Mouse (Mus musculus) intestine, postnatal 0 days (tissue): ENCODE data around the gene Psmd9. TPM values are rescaled to one million over a fixed set of nuclear protein-coding genes. Genes with fewer than 3 reads are reported as not detected.

Experiments
- ATAC-seq: fragments of 200-750 bp; cut with Nextera tagmentation; 2 replicates; pipeline ENCODE4 v1.8.0; 2017; ENCODE audit warnings: mild to moderate bottlenecking, moderate TSS enrichment, moderate library complexity
- H3K27ac ChIP-seq: fragments of 300-500 bp; sonication (generic); 2 replicates; pipeline ENCODE4 v1.5.1; 2014; ENCODE audit warnings: mild to moderate bottlenecking, low read depth, low read length, moderate library complexity
- H3K27me3 ChIP-seq: fragments of 300-500 bp; sonication (generic); replicated peaks from 2 replicates; pipeline ENCODE4 v1.6.1; 2014; ENCODE audit warnings: low read length, mixed read lengths; ENCODE audit not compliant: control insufficient read depth, insufficient read depth
- H3K36me3 ChIP-seq: fragments of 300-500 bp; sonication (generic); 2 replicates; pipeline ENCODE4 v1.6.1; 2014; ENCODE audit warnings: mild to moderate bottlenecking, moderate library complexity; ENCODE audit not compliant: control insufficient read depth, insufficient read depth
- H3K4me1 ChIP-seq: fragments of 300-500 bp; sonication (generic); replicated peaks from 2 replicates; pipeline ENCODE4 v1.6.1; 2014; ENCODE audit warnings: antibody characterized with exemption, low read length, mixed read lengths; ENCODE audit not compliant: control insufficient read depth, insufficient read depth
- H3K4me2 ChIP-seq: fragments of 300-500 bp; sonication (generic); replicated peaks from 2 replicates; pipeline ENCODE4 v1.6.1; 2014; ENCODE audit warnings: low read depth, mild to moderate bottlenecking, moderate library complexity
- H3K4me3 ChIP-seq: fragments of 300-500 bp; sonication (generic); 2 replicates; pipeline ENCODE4 v1.5.1; 2014; ENCODE audit warnings: low read depth, low read length
- H3K9ac ChIP-seq: fragments of 300-500 bp; sonication (generic); 2 replicates; pipeline ENCODE4 v1.6.1; 2014; ENCODE audit warnings: mild to moderate bottlenecking, low read depth, low read length
- H3K9me3 ChIP-seq: fragments of 300-500 bp; sonication (generic); 2 replicates; pipeline ENCODE4 v1.6.1; 2016; ENCODE audit warnings: mixed run types; ENCODE audit not compliant: control insufficient read depth
- CTCF ChIP-seq: sonication (generic); IDR thresholded peaks from 2 replicates; pipeline ENCODE4 v1.5.1; 2016; ENCODE audit warnings: low read depth, mild to moderate bottlenecking, control low read depth, antibody characterized with exemption, moderate library complexity
- WGBS: fragments of 180-500 bp; shearing (Covaris S2); extraction: QIAGEN DNeasy Blood & Tissue Kit; methylation state at CpG from one replicate; pipeline ENCODE4 v1.1.7; 2014; 5-methylcytosine and 5-hydroxymethylcytosine counted together
- polyA plus RNA-seq: library from polyadenylated mRNA; unstranded; fragments of >200 nt; fragmentation: Nextera tagmentation; extraction: Ambion mirVana; gene quantifications from 2 replicates; pipeline ENCODE4 v1.2.1, GENCODE M21; 2015

The Psmd9 gene
- polyA plus RNA-seq, 1 experiment from 2014 or later: 50.9 TPM

GRCm38 (mm10) chr5:123167591-123167990 is 1.6 kb upstream of the Psmd9 start:
- no peak overlapping the region for H3K4me2 ChIP-seq
- ATAC-seq: no peak
- H3K36me3 ChIP-seq: peaks cover 36% of the 10 kb centered on the region
- 74% methylated on average over 5 of the region's 5 CpGs for WGBS
- H3K4me3 ChIP-seq: no peak overlapping the region
- no peak overlapping the region for H3K27ac ChIP-seq
- no peak for TF ChIP-seq CTCF
- no peaks in the 10 kb centered on the region for H3K4me1 ChIP-seq
- H3K27me3 ChIP-seq: no peaks in the 10 kb centered on the region
- H3K9ac ChIP-seq: no peak overlapping the region
- no peaks in the 10 kb centered on the region for H3K9me3 ChIP-seq

GRCm38 (mm10) chr5:123170365-123170764 is 1.2 kb downstream of the Psmd9 start:
- WGBS: 83% methylated on average over 9 of the region's 9 CpGs
- Histone ChIP-seq H3K4me3 (no peak overlapping the region), H3K27me3 (no peaks in the 10 kb centered on the region; the same call in 1 of the 2 replicates), H3K4me1 (no peaks in the 10 kb centered on the region), H3K4me2 (no peak overlapping the region), H3K27ac (no peak overlapping the region), H3K36me3 (peaks cover 15% of the 10 kb centered on the region), H3K9me3 (no peaks in the 10 kb centered on the region), H3K9ac (no peak overlapping the region)
- no peak for TF ChIP-seq CTCF
- ATAC-seq: no peak

GRCm38 (mm10) chr5:123171646-123172350 is 2.6 kb downstream of the Psmd9 start:
- peak; percentile 99 for TF ChIP-seq CTCF
- Histone ChIP-seq H3K9me3 (no peaks in the 10 kb centered on the region), H3K36me3 (peaks cover 1% of the 10 kb centered on the region; the same call in 1 of the 2 replicates), H3K27ac (no peak overlapping the region), H3K4me1 (no peaks in the 10 kb centered on the region), H3K4me2 (peak overlapping the region; percentile 55), H3K4me3 (no peak overlapping the region), H3K9ac (no peak overlapping the region), H3K27me3 (no peaks in the 10 kb centered on the region; the same call in 1 of the 2 replicates)
- ATAC-seq: peak; percentile 75
- 16% methylated on average over 22 of the region's 22 CpGs for WGBS

- Histone ChIP-seq H3K27me3 (no peaks in the 10 kb centered on the region; the same call in 1 of the 2 replicates), H3K9ac (no peak overlapping the region), H3K27ac (no peak overlapping the region), H3K4me2 (no peak overlapping the region), H3K4me1 (no peaks in the 10 kb centered on the region), H3K36me3 (no peaks in the 10 kb centered on the region), H3K4me3 (no peak overlapping the region), H3K9me3 (no peaks in the 10 kb centered on the region)
- WGBS: 92% methylated on average over 5 of the region's 5 CpGs
- no peak for TF ChIP-seq CTCF
- ATAC-seq: no peak
Measured at GRCm38 (mm10) chr5:123178792-123179191, 9.6 kb downstream of the Psmd9 start.

- Histone ChIP-seq H3K9ac (no peak overlapping the region), H3K4me3 (no peak overlapping the region), H3K9me3 (no peaks in the 10 kb centered on the region), H3K27me3 (no peaks in the 10 kb centered on the region), H3K27ac (no peak overlapping the region), H3K4me2 (no peak overlapping the region), H3K4me1 (no peaks in the 10 kb centered on the region), H3K36me3 (no peaks in the 10 kb centered on the region)
- TF ChIP-seq CTCF: no peak
- 92% methylated on average over 15 of the region's 15 CpGs for WGBS
- no peak for ATAC-seq
Measured at GRCm38 (mm10) chr5:123180390-123180789, 11.2 kb downstream of the Psmd9 start.

GRCm38 (mm10) chr5:123181536-123181935 is 12.3 kb downstream of the Psmd9 start:
- H3K4me3 ChIP-seq: no peak overlapping the region
- no peaks in the 10 kb centered on the region for H3K4me1 ChIP-seq
- WGBS: 78% methylated on average over 6 of the region's 6 CpGs
- no peak overlapping the region for H3K9ac ChIP-seq
- H3K4me2 ChIP-seq: no peak overlapping the region
- no peak overlapping the region for H3K27ac ChIP-seq
- H3K36me3 ChIP-seq: no peaks in the 10 kb centered on the region
- no peak for TF ChIP-seq CTCF
- H3K27me3 ChIP-seq: no peaks in the 10 kb centered on the region
- H3K9me3 ChIP-seq: no peaks in the 10 kb centered on the region
- ATAC-seq: no peak
